Mouse (Mus musculus) limb, embryonic 10.5 days (tissue): Measurements from ENCODE around the gene Kbtbd8. TPM values are rescaled to one million over a fixed set of nuclear protein-coding genes. Genes with fewer than 3 reads are reported as not detected.

Experiments
- DNase-seq: peaks from one replicate; pipeline ENCODE4 v3.0.0-alpha.2; 2017; ENCODE audit warnings: low spot score
- H3K27ac ChIP-seq: fragments of 300-500 bp; sonication (generic); 2 replicates; pipeline ENCODE4 v1.5.1; 2016; ENCODE audit warnings: mild to moderate bottlenecking
- H3K27me3 ChIP-seq: fragments of 300-500 bp; sonication (generic); 2 replicates; pipeline ENCODE4 v1.6.1; 2016; ENCODE audit warnings: low read depth, mild to moderate bottlenecking; ENCODE audit not compliant: poor library complexity, severe bottlenecking
- H3K36me3 ChIP-seq: fragments of 300-500 bp; sonication (generic); 2 replicates; pipeline ENCODE4 v1.6.1; 2016; ENCODE audit warnings: mild to moderate bottlenecking, moderate library complexity
- H3K4me1 ChIP-seq: fragments of 300-500 bp; sonication (generic); 2 replicates; pipeline ENCODE4 v1.6.1; 2016
- H3K4me3 ChIP-seq: fragments of 300-500 bp; sonication (generic); 2 replicates; pipeline ENCODE4 v1.5.1; 2016; ENCODE audit warnings: mild to moderate bottlenecking, moderate library complexity
- H3K9me3 ChIP-seq: fragments of 300-500 bp; sonication (generic); replicated peaks from 2 replicates; pipeline ENCODE4 v1.6.1; 2016; ENCODE audit warnings: mild to moderate bottlenecking
- WGBS: fragments of 180-500 bp; shearing (Covaris S2); methylation state at CpG from one replicate; pipeline ENCODE4 v1.1.7; 2016; 5-methylcytosine and 5-hydroxymethylcytosine counted together
- polyA plus RNA-seq: library from polyadenylated mRNA; unstranded; fragments of >200 nt; fragmentation: Nextera tagmentation; extraction: Ambion mirVana; gene quantifications from 2 replicates; pipeline ENCODE4 v1.2.1, GENCODE M21; 2016

Gene Kbtbd8
- polyA plus RNA-seq: 7.4 and 9.2 TPM in 2 replicates

GRCm38 (mm10) chr6:95116946-95117345 is at the start of gene Kbtbd8:
Gene Kbtbd8, plus strand, starts transcription at chr6:95117240.
- WGBS: 37% methylated on average over 13 of the region's 13 CpGs
- Histone ChIP-seq H3K4me1 (peaks cover 15% of the 10 kb centered on the region), H3K4me3 (peak within 1 kb of the TSS; percentile 81), H3K27ac (peak within 1 kb of the TSS; percentile 90), H3K9me3 (no peaks in the 10 kb centered on the region), H3K36me3 (peaks cover 3% of the 10 kb centered on the region), H3K27me3 (peaks cover 3% of the 10 kb centered on the region; the same call in 1 of the 2 replicates)
- DNase-seq: peak; percentile 31

- Histone ChIP-seq H3K4me1 (no peaks in the 10 kb centered on the region), H3K36me3 (no peaks in the 10 kb centered on the region), H3K9me3 (no peaks in the 10 kb centered on the region), H3K27ac (no peak overlapping the region), H3K4me3 (no peak overlapping the region), H3K27me3 (no peaks in the 10 kb centered on the region)
- DNase-seq: no peak
- 91% methylated on average over 10 of the region's 10 CpGs for WGBS
These were observed 47.3 kb upstream of the Kbtbd8 start for GRCm38 (mm10) chr6:95069753-95070152.

- H3K27ac ChIP-seq: no peak overlapping the region
- no peaks in the 10 kb centered on the region for H3K4me1 ChIP-seq
- no peaks in the 10 kb centered on the region for H3K9me3 ChIP-seq
- 82% methylated on average over 1 of the region's 1 CpGs for WGBS
- H3K27me3 ChIP-seq: no peaks in the 10 kb centered on the region
- no peaks in the 10 kb centered on the region for H3K36me3 ChIP-seq
- no peak for DNase-seq
- H3K4me3 ChIP-seq: no peak overlapping the region
These were observed 31.8 kb upstream of the Kbtbd8 start for GRCm38 (mm10) chr6:95085276-95085675.

GRCm38 (mm10) chr6:95087154-95087846 is 29.7 kb upstream of the Kbtbd8 start:
- Histone ChIP-seq H3K27me3 (no peaks in the 10 kb centered on the region), H3K4me3 (no peak overlapping the region), H3K27ac (no peak overlapping the region), H3K36me3 (no peaks in the 10 kb centered on the region), H3K9me3 (no peaks in the 10 kb centered on the region), H3K4me1 (no peaks in the 10 kb centered on the region)
- WGBS: 83% methylated on average over 6 of the region's 6 CpGs
- DNase-seq: no peak

GRCm38 (mm10) chr6:95088075-95088474 is 29.0 kb upstream of the Kbtbd8 start:
- WGBS: 48% methylated on average over 4 of the region's 4 CpGs
- Histone ChIP-seq H3K27me3 (no peaks in the 10 kb centered on the region), H3K27ac (no peak overlapping the region), H3K9me3 (no peaks in the 10 kb centered on the region), H3K4me1 (no peaks in the 10 kb centered on the region), H3K4me3 (no peak overlapping the region), H3K36me3 (no peaks in the 10 kb centered on the region)
- no peak for DNase-seq

- no peak overlapping the region for H3K4me3 ChIP-seq
- no peaks in the 10 kb centered on the region for H3K9me3 ChIP-seq
- peaks cover 4% of the 10 kb centered on the region; the same call in 1 of the 2 replicates for H3K4me1 ChIP-seq
- no peak for DNase-seq
- H3K27ac ChIP-seq: no peak overlapping the region
- H3K36me3 ChIP-seq: no peaks in the 10 kb centered on the region
- 0 out of 2 replicates have a peak, but pooled peaks cover 4% of the 10 kb centered on the region for H3K27me3 ChIP-seq
- WGBS: 71% methylated on average over 2 of the region's 2 CpGs
These were observed 22.3 kb upstream of the Kbtbd8 start for GRCm38 (mm10) chr6:95094695-95095094.

- DNase-seq: peak; percentile 90
- Histone ChIP-seq H3K4me1 (peaks cover 4% of the 10 kb centered on the region; the same call in 1 of the 2 replicates), H3K27ac (no peak overlapping the region), H3K27me3 (0 out of 2 replicates have a peak, but pooled peaks cover 4% of the 10 kb centered on the region), H3K36me3 (no peaks in the 10 kb centered on the region), H3K4me3 (no peak overlapping the region), H3K9me3 (no peaks in the 10 kb centered on the region)
- 26% methylated on average over 21 of the region's 21 CpGs for WGBS
These were observed 18.5 kb upstream of the Kbtbd8 start for GRCm38 (mm10) chr6:95098366-95099109.

- no peak for DNase-seq
- H3K27me3 ChIP-seq: 0 out of 2 replicates have a peak, but pooled peaks cover 2% of the 10 kb centered on the region
- H3K36me3 ChIP-seq: no peaks in the 10 kb centered on the region
- 0 out of 2 replicates have a peak, but pooled peaks cover 5% of the 10 kb centered on the region for H3K4me1 ChIP-seq
- no peak overlapping the region for H3K4me3 ChIP-seq
- no peak overlapping the region for H3K27ac ChIP-seq
- H3K9me3 ChIP-seq: no peaks in the 10 kb centered on the region
- WGBS: 59% methylated on average over 3 of the region's 3 CpGs
These were observed 13.3 kb upstream of the Kbtbd8 start for GRCm38 (mm10) chr6:95103706-95104105.

- Histone ChIP-seq H3K27ac (no peak overlapping the region), H3K27me3 (no peaks in the 10 kb centered on the region), H3K4me3 (no peak overlapping the region), H3K4me1 (0 out of 2 replicates have a peak, but pooled peaks cover 5% of the 10 kb centered on the region), H3K9me3 (no peaks in the 10 kb centered on the region), H3K36me3 (no peaks in the 10 kb centered on the region)
- no peak for DNase-seq
These were observed 8.6 kb upstream of the Kbtbd8 start for GRCm38 (mm10) chr6:95108437-95108836.

GRCm38 (mm10) chr6:95109691-95110450 is 7.2 kb upstream of the Kbtbd8 start:
- WGBS: 91% methylated on average over 6 of the region's 6 CpGs
- no peak for DNase-seq
- Histone ChIP-seq H3K36me3 (no peaks in the 10 kb centered on the region), H3K27ac (no peak overlapping the region), H3K4me1 (no peaks in the 10 kb centered on the region), H3K9me3 (no peaks in the 10 kb centered on the region), H3K27me3 (no peaks in the 10 kb centered on the region), H3K4me3 (no peak overlapping the region)

- Histone ChIP-seq H3K36me3 (no peaks in the 10 kb centered on the region), H3K27me3 (no peaks in the 10 kb centered on the region), H3K9me3 (no peaks in the 10 kb centered on the region), H3K4me1 (peaks cover 2% of the 10 kb centered on the region), H3K27ac (no peak overlapping the region), H3K4me3 (no peak overlapping the region)
- WGBS: 84% methylated on average over 5 of the region's 5 CpGs
- DNase-seq: no peak
These were observed 5.0 kb upstream of the Kbtbd8 start for GRCm38 (mm10) chr6:95112015-95112414.

GRCm38 (mm10) chr6:95116513-95116912 is 527 bp upstream of the Kbtbd8 start:
- Histone ChIP-seq H3K27me3 (peaks cover 3% of the 10 kb centered on the region; the same call in 1 of the 2 replicates), H3K4me3 (no peak overlapping the region), H3K27ac (no peak overlapping the region), H3K9me3 (no peaks in the 10 kb centered on the region), H3K36me3 (no peaks in the 10 kb centered on the region), H3K4me1 (peaks cover 15% of the 10 kb centered on the region)
- no peak for DNase-seq
- WGBS: 49% methylated on average over 8 of the region's 8 CpGs
